Mouse (Mus musculus) left cerebral cortex, postnatal 4 days (tissue): ENCODE measurements at regions not wholly inside any gene's neighbourhood (a gene's known extent, or its start where the extent isn't known, plus 50 kb on each side); places are given as distances from the start of the nearest gene placed in this dataset.
A peak's percentile ranks its signal among the peaks of the same experiment; 100 is the strongest.
"Not testable (repeated sequence)": the region's sequence is repeated elsewhere in the genome, so short reads cannot be mapped to it uniquely, and the experiment has no call there.

Experiments
- DNase-seq: peaks from one replicate; pipeline ENCODE4 v3.0.0-alpha.2; 2022
- intact Hi-C: fragments of 180-260 bp; cut with DNase I; formaldehyde crosslinking; loops from one replicate; pipeline ENCODE4 v1.15.1; 2025

GRCm38 (mm10) chr10:84285832-84286506 is 154.4 kb downstream of the Nuak1 start:
- intact Hi-C loops, result no loop called here
- DNase-seq, result no peak

DNA sequence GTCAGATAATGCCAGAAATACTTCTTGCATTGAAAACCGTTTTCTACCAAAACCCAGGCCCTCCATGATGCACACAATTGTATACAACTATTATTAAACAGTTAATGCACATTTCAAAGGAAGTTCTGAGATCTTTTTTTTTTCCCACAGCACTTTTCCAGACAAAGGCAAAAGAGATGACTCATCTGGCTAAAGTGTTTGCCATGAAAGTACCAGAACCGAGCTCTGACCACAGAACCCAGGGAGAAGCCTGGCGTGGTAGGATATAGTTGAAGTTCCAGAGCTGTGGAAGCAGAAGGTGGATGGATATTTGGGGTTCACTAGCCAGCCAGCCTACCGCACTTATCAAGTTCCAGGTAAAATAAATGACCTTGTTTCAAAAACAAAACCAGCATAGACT is 146.0 kb downstream of the Nuak1 start:
- DNase-seq, result no peak
- intact Hi-C loops, result no loop called here

DNA sequence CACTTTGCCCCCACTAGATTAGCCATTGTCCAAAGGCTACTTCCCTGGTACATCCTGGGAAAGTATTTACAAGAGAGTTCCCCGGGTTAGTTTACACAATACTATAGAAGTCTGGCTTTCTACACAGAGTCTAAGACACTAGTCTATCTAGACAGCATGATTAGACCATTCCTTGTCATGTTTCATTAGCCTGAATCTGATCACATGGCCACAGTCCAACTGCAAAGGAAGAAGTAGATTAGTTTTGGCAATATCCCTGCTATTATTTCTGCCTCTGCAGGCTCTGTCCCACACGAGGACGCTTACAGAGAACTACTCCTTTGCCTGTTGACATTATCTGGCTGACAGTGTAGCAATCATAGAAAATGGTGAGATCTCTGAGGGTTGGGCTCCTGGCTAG is 144.2 kb downstream of the Nuak1 start:
- DNase-seq, result no peak
- intact Hi-C loops, result no loop called here

- intact Hi-C loops, result no loop called here
- DNase-seq, result no peak
Measured at GRCm38 (mm10) chr10:84301561-84301960, 138.8 kb downstream of the Nuak1 start.

DNA sequence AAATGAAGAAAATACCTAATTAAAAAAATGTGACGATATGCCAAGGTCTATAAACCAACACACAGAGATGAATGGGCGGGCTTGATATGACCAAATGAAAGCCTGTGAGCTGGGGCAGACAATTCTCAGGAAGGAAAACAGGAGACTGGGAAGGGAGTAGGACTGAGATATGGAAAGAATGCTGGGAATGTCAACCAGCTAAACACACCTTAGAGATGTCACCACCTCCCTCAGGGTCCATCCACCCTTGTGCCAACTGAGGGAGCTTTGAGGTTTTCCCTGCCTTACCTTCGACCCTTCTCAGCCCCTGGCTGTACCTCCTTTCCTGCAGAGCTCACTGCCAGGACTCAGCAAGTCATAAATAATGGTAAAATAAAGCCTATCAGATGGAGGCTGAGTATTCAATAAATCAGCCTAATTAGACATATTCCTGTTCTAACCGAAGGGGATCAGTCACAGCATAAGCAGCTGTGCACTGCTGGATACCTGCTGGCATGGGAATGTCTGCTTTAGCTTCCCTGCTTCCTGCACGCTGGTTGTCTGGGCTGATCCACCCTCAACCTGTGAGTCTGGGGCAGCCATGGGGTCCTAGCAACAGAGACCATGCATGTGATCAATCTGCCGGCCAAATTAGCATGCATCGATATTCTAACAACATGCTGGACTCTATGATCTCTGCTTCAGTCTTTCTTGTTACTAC is 137.4 kb downstream of the Nuak1 start:
- no peak for DNase-seq
- intact Hi-C loops, result no loop called here

GRCm38 (mm10) chr10:84308746-84309145 is 131.7 kb downstream of the Nuak1 start:
- DNase-seq, result peak; percentile 19
- intact Hi-C loops, result not testable (repeated sequence)

DNA sequence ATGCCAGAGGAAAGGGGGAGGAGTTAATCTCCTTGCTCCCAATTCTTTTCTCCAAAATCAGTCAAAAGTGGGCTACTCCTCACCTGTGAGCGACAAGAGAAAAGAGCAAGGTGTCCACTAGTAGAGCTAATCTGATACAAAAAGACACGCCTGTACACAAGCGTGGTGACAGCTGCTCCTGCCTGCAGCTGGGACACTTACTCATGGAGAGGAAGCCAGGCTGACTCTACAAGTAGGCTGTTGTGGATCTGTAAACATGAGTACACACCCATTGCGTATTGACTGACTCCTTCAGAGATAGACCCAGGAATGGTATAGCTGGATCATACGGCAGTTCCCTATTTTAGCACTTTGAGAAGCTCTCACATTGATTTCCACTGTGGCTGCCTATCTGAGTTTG is 129.7 kb downstream of the Nuak1 start:
- DNase-seq, result no peak
- intact Hi-C loops, result no loop called here

GRCm38 (mm10) chr10:84312656-84313055 is 127.7 kb downstream of the Nuak1 start:
- intact Hi-C loops, result no loop called here

DNA sequence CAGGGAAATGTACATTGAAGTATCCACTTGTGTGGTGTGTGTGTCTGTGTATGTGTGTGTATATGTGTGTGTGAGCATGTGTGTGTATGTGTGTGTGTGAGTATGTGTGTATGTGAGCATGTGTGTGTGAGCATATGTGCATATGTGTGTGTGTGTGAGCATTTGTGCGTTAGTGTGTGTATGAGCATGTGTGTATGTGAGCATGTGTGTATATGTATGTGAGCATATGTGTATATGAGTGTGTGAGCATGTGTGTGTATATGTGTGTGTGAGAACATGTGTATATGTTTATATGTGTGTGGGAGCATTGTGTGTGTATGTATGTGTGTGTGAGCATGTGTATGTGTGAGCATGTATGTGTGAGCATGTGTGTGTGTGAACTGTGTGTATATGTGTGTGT is 123.5 kb downstream of the Nuak1 start:
- intact Hi-C loops, result no loop called here
- DNase-seq, result no peak

More at GRCm38 (mm10) chr10:84312656-84313055, 127.7 kb downstream of the Nuak1 start:
- DNase-seq, result no peak

- intact Hi-C loops, result no loop called here
- no peak for DNase-seq
Measured at GRCm38 (mm10) chr10:84317960-84318359, 122.4 kb downstream of the Nuak1 start.
